Mouse (Mus musculus) C2C12 (cell line): ENCODE measurements around the gene Minpp1. TPM values are rescaled to one million over a fixed set of nuclear protein-coding genes. Genes with fewer than 3 reads are reported as not detected.

ENCODE experiments used
- H3K27me3 ChIP-seq: one replicate; pipeline ENCODE4 v1.6.1; 2011; ENCODE audit not compliant: control insufficient read depth, insufficient read depth, insufficient read length
- H3K36me3 ChIP-seq: one replicate; pipeline ENCODE4 v1.6.1; 2011; ENCODE audit not compliant: control insufficient read depth, insufficient read depth
- H3K4me3 ChIP-seq: one replicate; pipeline ENCODE4 v1.5.1; 2011; ENCODE audit warnings: mild to moderate bottlenecking, control low read depth; ENCODE audit not compliant: poor library complexity, insufficient read depth, severe bottlenecking
- H3K79me2 ChIP-seq: one replicate; pipeline ENCODE4 v1.6.1; 2011; ENCODE audit not compliant: control insufficient read depth, insufficient read depth
- H3K79me3 ChIP-seq: one replicate; pipeline ENCODE4 v1.6.1; 2011; ENCODE audit warnings: low read depth, control low read depth
- H3ac ChIP-seq: one replicate; pipeline ENCODE3; 2011; ENCODE audit warnings: low read depth; ENCODE audit not compliant: control insufficient read depth, insufficient read length
- CEBPB ChIP-seq: IDR thresholded peaks from one replicate; pipeline ENCODE4 v1.6.1; 2011; ENCODE audit warnings: low read depth, mild to moderate bottlenecking, control low read depth, moderate library complexity
- CTCF ChIP-seq: IDR thresholded peaks from one replicate; pipeline ENCODE4 v1.5.1; 2011; ENCODE audit not compliant: control insufficient read depth, insufficient read depth, insufficient read length
- FOSL1 ChIP-seq: IDR thresholded peaks from one replicate; pipeline ENCODE4 v1.8.0; 2011; ENCODE audit warnings: mild to moderate bottlenecking, low read length; ENCODE audit not compliant: poor library complexity, insufficient read depth, severe bottlenecking
- MAX ChIP-seq: IDR thresholded peaks from one replicate; pipeline ENCODE4 v1.6.1; 2011; ENCODE audit warnings: mild to moderate bottlenecking, control low read depth
- MYOD1 ChIP-seq: IDR thresholded peaks from one replicate; pipeline ENCODE4 v1.6.1; 2011; ENCODE audit warnings: low read depth; ENCODE audit not compliant: control insufficient read depth, insufficient read length
- MYOG ChIP-seq: IDR thresholded peaks from one replicate; pipeline ENCODE4 v1.6.1; 2011; ENCODE audit not compliant: control insufficient read depth, insufficient read length; ENCODE audit errors: extremely low read depth
- USF1 ChIP-seq: IDR thresholded peaks from one replicate; pipeline ENCODE4 v1.6.1; 2011; ENCODE audit warnings: low read depth, mild to moderate bottlenecking, control low read depth, moderate library complexity
- polyA plus RNA-seq: library from polyadenylated mRNA; unstranded; fragments of >200 nt; fragmentation: generic; extraction: Trizol; gene quantifications from one replicate; pipeline ENCODE4 v1.2.1, GENCODE M21; 2012; ENCODE audit warnings: missing spikeins

The Minpp1 gene
- polyA plus RNA-seq, 1 experiment: 30.4 TPM

DNA sequence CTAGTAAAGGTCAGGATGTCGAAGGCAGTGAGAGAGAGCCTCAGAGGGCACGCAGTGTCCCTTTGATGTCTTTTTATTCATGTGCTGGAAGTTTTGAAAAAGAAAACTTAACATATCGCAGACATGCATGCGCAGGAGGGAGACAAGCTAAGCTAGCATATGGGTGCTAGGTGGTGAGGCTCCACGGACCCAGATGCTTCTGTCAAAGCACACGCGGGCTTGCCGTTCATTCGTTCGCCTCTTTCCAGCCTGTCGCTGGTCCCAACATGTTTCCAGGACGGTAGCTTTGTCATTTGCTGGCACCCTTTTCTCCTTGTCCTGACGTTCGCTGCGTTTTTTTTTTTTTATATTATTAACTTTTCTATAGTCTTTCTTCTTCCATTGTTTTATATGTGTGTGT is 62.6 kb downstream of the Minpp1 start:
- no peak for TF ChIP-seq MYOG
- TF ChIP-seq USF1: no peak
- no peak for TF ChIP-seq CTCF
- no peak for TF ChIP-seq FOSL1
- no peak for TF ChIP-seq CEBPB
- TF ChIP-seq MAX: no peak
- TF ChIP-seq MYOD1: no peak
- H3K79me3 ChIP-seq: no peaks in the 10 kb centered on the region
- H3ac ChIP-seq: no peak overlapping the region
- H3K79me2 ChIP-seq: no peaks in the 10 kb centered on the region
- no peaks in the 10 kb centered on the region for H3K27me3 ChIP-seq
- no peaks in the 10 kb centered on the region for H3K36me3 ChIP-seq
- no peak overlapping the region for H3K4me3 ChIP-seq

DNA sequence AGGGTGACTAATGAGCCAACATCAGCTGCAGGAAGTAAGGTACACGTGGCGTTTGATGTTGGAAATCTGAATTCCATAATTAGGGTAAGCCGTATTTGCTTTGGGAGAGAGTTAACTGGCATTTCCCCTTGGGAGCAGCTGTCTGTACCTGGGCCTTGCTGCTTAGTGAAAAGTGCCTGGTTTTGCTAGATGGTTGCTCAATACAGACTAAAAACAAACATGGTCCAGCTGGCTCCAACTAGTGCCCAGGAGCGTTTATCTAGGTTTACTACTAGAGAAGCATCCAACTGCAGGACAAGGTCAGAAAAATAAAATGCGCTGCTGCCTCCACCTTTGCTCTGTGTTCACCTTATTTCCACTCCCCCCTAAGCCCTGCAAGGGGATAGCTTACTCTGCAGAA is 64.9 kb downstream of the Minpp1 start:
- H3K79me2 ChIP-seq: no peaks in the 10 kb centered on the region
- no peaks in the 10 kb centered on the region for H3K36me3 ChIP-seq
- H3ac ChIP-seq: no peak overlapping the region
- no peak overlapping the region for H3K4me3 ChIP-seq
- no peaks in the 10 kb centered on the region for H3K27me3 ChIP-seq
- H3K79me3 ChIP-seq: no peaks in the 10 kb centered on the region
- TF ChIP-seq CEBPB: no peak
- TF ChIP-seq CTCF: no peak
- TF ChIP-seq MYOD1: no peak
- TF ChIP-seq MAX: no peak
- TF ChIP-seq USF1: no peak
- no peak for TF ChIP-seq FOSL1
- TF ChIP-seq MYOG: no peak

DNA sequence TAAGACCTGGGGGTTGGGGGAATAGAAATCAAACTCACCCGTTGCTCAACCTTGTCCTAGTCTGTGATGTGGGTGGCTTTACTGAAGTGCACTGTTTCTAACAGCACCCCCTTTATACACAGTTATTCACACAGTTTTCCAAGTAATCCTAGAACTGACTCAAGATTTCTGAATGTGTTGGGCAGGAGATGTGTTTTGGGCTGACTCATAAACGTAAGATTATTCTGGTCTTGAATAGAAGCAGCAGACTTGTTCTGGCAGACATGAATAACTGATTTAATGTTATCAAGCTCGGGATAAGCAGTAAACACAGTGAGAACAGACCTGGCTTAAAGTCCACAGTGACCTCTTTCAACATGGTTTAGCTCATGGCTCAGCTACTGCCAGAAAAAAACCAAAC is 65.9 kb downstream of the Minpp1 start:
- TF ChIP-seq MYOG (no peak), MYOD1 (no peak), FOSL1 (no peak), CTCF (no peak), MAX (no peak), USF1 (no peak), CEBPB (no peak)
- no peaks in the 10 kb centered on the region for H3K79me3 ChIP-seq
- H3K79me2 ChIP-seq: no peaks in the 10 kb centered on the region
- H3K27me3 ChIP-seq: no peaks in the 10 kb centered on the region
- H3ac ChIP-seq: no peak overlapping the region
- H3K36me3 ChIP-seq: no peaks in the 10 kb centered on the region
- H3K4me3 ChIP-seq: no peak overlapping the region

- H3K27me3 ChIP-seq: no peaks in the 10 kb centered on the region
- H3K79me2 ChIP-seq: no peaks in the 10 kb centered on the region
- H3K36me3 ChIP-seq: no peaks in the 10 kb centered on the region
- H3ac ChIP-seq: no peak overlapping the region
- no peak overlapping the region for H3K4me3 ChIP-seq
- no peak for TF ChIP-seq MAX
- TF ChIP-seq FOSL1: no peak
- no peak for TF ChIP-seq MYOG
- no peak for TF ChIP-seq CEBPB
- TF ChIP-seq USF1: no peak
- TF ChIP-seq CTCF: no peak
- no peaks in the 10 kb centered on the region for H3K79me3 ChIP-seq
Measured at GRCm38 (mm10) chr19:32552106-32552505, 66.5 kb downstream of the Minpp1 start.

- Histone ChIP-seq H3K79me2 (no peaks in the 10 kb centered on the region), H3ac (no peak overlapping the region), H3K4me3 (no peak overlapping the region), H3K79me3 (no peaks in the 10 kb centered on the region), H3K27me3 (no peaks in the 10 kb centered on the region), H3K36me3 (no peaks in the 10 kb centered on the region)
- no peak for TF ChIP-seq MYOG
- TF ChIP-seq MAX: no peak
- TF ChIP-seq MYOD1: no peak
- no peak for TF ChIP-seq USF1
- TF ChIP-seq FOSL1: no peak
- TF ChIP-seq CTCF: no peak
- no peak for TF ChIP-seq CEBPB
Measured at GRCm38 (mm10) chr19:32553310-32553709, 67.7 kb downstream of the Minpp1 start.

- Histone ChIP-seq H3K36me3 (no peaks in the 10 kb centered on the region), H3K79me3 (no peaks in the 10 kb centered on the region), H3K27me3 (no peaks in the 10 kb centered on the region), H3K4me3 (no peak overlapping the region), H3K79me2 (no peaks in the 10 kb centered on the region), H3ac (no peak overlapping the region)
- TF ChIP-seq MAX (no peak), MYOD1 (no peak), FOSL1 (no peak), CTCF (no peak), MYOG (no peak), USF1 (no peak), CEBPB (no peak)
Measured at GRCm38 (mm10) chr19:32555257-32555656, 69.7 kb downstream of the Minpp1 start.

Other genes starting within 250 kb of the Minpp1 start
- gene Sgms1, start 96.1 kb upstream of the Minpp1 start, polyA plus RNA-seq: 5.3 TPM
- gene Rpl9-ps6, start 19.2 kb upstream of the Minpp1 start, polyA plus RNA-seq: 53.1 TPM
- 0.29 TPM for gene Papss2, start 110.0 kb downstream of the Minpp1 start, polyA plus RNA-seq